Mouse (Mus musculus): ENCODE results near the gene Clcn7. TPM values are rescaled to one million over a fixed set of nuclear protein-coding genes. Genes with fewer than 3 reads are reported as not detected.
A peak's percentile ranks its signal among the peaks of the same experiment; 100 is the strongest.

The Clcn7 gene
- total RNA-seq (2021), result 10 to 100 TPM; 34.6 to 38.6 TPM
- long read RNA-seq, experiment 1, full-length matches to known transcripts, result 3 of 13 reads
- long read RNA-seq, experiment 1, partial matches to known transcripts, result 9 of 13 reads
- long read RNA-seq, experiment 1, other reads (novel, unspliced or antisense), result 1 of 13 reads
- long read RNA-seq, experiment 2, full-length matches to known transcripts, result 8 of 28 reads
- long read RNA-seq, experiment 2, partial matches to known transcripts, result 15 of 28 reads
- long read RNA-seq, experiment 2, other reads (novel, unspliced or antisense), result 5 of 28 reads

GRCm38 (mm10) chr17:25133275-25133698, at the start of gene Clcn7:
Gene Clcn7 (plus strand): TSS chr17:25133391.
- peak; percentile 79 to 85 for DNase-seq (ENCODE audit: low spot score in 2 of 2)

- DNase-seq (ENCODE audit: low spot score in 2 of 2), result no peak
Measured at GRCm38 (mm10) chr17:25083444-25083931, 49.7 kb upstream of the Clcn7 start, which contains the start of gene Tmem204. Gene Tmem204 (minus strand): TSS chr17:25083591.

- no peak for DNase-seq (ENCODE audit: low spot score in 2 of 2)
Measured at GRCm38 (mm10) chr17:25084835-25085385, 48.3 kb upstream of the Clcn7 start.

- DNase-seq (ENCODE audit: low spot score in 2 of 2), result no peak
Measured at GRCm38 (mm10) chr17:25086724-25087123, 46.5 kb upstream of the Clcn7 start.

GRCm38 (mm10) chr17:25089158-25089557, 44.0 kb upstream of the Clcn7 start:
- no peak for DNase-seq (ENCODE audit: low spot score in 2 of 2)

- DNase-seq (ENCODE audit: low spot score in 2 of 2), result no peak
Measured at GRCm38 (mm10) chr17:25090450-25090849, 42.7 kb upstream of the Clcn7 start.

- no peak for DNase-seq (ENCODE audit: low spot score in 2 of 2)
Measured at GRCm38 (mm10) chr17:25096221-25096620, 37.0 kb upstream of the Clcn7 start.

- DNase-seq (ENCODE audit: low spot score in 2 of 2), result no peak
Measured at GRCm38 (mm10) chr17:25100052-25100451, 33.1 kb upstream of the Clcn7 start.

GRCm38 (mm10) chr17:25101338-25101737, 31.9 kb upstream of the Clcn7 start:
- DNase-seq (ENCODE audit: low spot score in 2 of 2), result no peak

- DNase-seq (ENCODE audit: low spot score in 2 of 2), result no peak
Measured at GRCm38 (mm10) chr17:25107786-25108185, 25.4 kb upstream of the Clcn7 start.

GRCm38 (mm10) chr17:25109578-25109977, 23.6 kb upstream of the Clcn7 start:
- no peak for DNase-seq (ENCODE audit: low spot score in 2 of 2)

GRCm38 (mm10) chr17:25110590-25110989, 22.6 kb upstream of the Clcn7 start:
- DNase-seq (ENCODE audit: low spot score in 2 of 2), result no peak

- no peak for DNase-seq (ENCODE audit: low spot score in 2 of 2)
Measured at GRCm38 (mm10) chr17:25111220-25111619, 22.0 kb upstream of the Clcn7 start.

GRCm38 (mm10) chr17:25111739-25112422, 21.3 kb upstream of the Clcn7 start:
- peak in 1 of 2 experiments; percentile 14 for DNase-seq (ENCODE audit: low spot score in 2 of 2)

GRCm38 (mm10) chr17:25112423-25112810, 20.8 kb upstream of the Clcn7 start:
- DNase-seq (ENCODE audit: low spot score in 2 of 2), result no peak

GRCm38 (mm10) chr17:25114908-25115645, 18.1 kb upstream of the Clcn7 start:
- no peak for DNase-seq (ENCODE audit: low spot score in 2 of 2)

- DNase-seq (ENCODE audit: low spot score in 2 of 2), result peak; percentile 83 to 86
Measured at GRCm38 (mm10) chr17:25115664-25116432, 17.3 kb upstream of the Clcn7 start, which contains the start of gene Telo2. Gene Telo2 (minus strand): TSS chr17:25115967.

GRCm38 (mm10) chr17:25117263-25117662, 15.9 kb upstream of the Clcn7 start:
- DNase-seq (ENCODE audit: low spot score in 2 of 2), result peak in 1 of 2 experiments; percentile 25

GRCm38 (mm10) chr17:25120406-25120805, 12.8 kb upstream of the Clcn7 start, which contains the start of gene Ptx4:
Gene Ptx4 (plus strand): TSS chr17:25120760.
- no peak for DNase-seq (ENCODE audit: low spot score in 2 of 2)

- DNase-seq (ENCODE audit: low spot score in 2 of 2), result no peak
Measured at GRCm38 (mm10) chr17:25123979-25124378, 9.2 kb upstream of the Clcn7 start.

Data from adrenal gland, postnatal 4 days (tissue).